Mouse (Mus musculus) forebrain, embryonic 12.5 days (tissue): ENCODE results near the gene Tnfrsf21. TPM values are rescaled to one million over a fixed set of nuclear protein-coding genes. Genes with fewer than 3 reads are reported as not detected.
A peak's percentile ranks its signal among the peaks of the same experiment; 100 is the strongest.

Experiments
- ATAC-seq: fragments of 200-750 bp; cut with Nextera tagmentation; 2 replicates; pipeline ENCODE4 v1.8.0; 2017; ENCODE audit warnings: moderate TSS enrichment; ENCODE audit not compliant: low FRiP score
- H3K27ac ChIP-seq: fragments of 300-500 bp; sonication (generic); 2 replicates; pipeline ENCODE4 v1.5.1; 2016; ENCODE audit warnings: mild to moderate bottlenecking
- H3K27me3 ChIP-seq: fragments of 300-500 bp; sonication (generic); 2 replicates; pipeline ENCODE4 v1.6.1; 2016; ENCODE audit warnings: mild to moderate bottlenecking
- H3K36me3 ChIP-seq: fragments of 300-500 bp; sonication (generic); replicated peaks from 2 replicates; pipeline ENCODE4 v1.6.1; 2016; ENCODE audit warnings: mild to moderate bottlenecking
- H3K4me1 ChIP-seq: fragments of 300-500 bp; sonication (generic); 2 replicates; pipeline ENCODE4 v1.6.1; 2016
- H3K4me2 ChIP-seq: fragments of 300-500 bp; sonication (generic); 2 replicates; pipeline ENCODE4 v1.6.1; 2016; ENCODE audit warnings: mild to moderate bottlenecking, moderate library complexity
- H3K4me3 ChIP-seq: fragments of 300-500 bp; sonication (generic); replicated peaks from 2 replicates; pipeline ENCODE4 v1.5.1; 2016; ENCODE audit warnings: mild to moderate bottlenecking
- H3K9ac ChIP-seq: fragments of 300-500 bp; sonication (generic); 2 replicates; pipeline ENCODE4 v1.6.1; 2016; ENCODE audit warnings: mild to moderate bottlenecking
- H3K9me3 ChIP-seq: fragments of 300-500 bp; sonication (generic); 2 replicates; pipeline ENCODE4 v1.6.1; 2016
- WGBS: fragments of 180-500 bp; shearing (Covaris S2); methylation state at CpG from one replicate; pipeline ENCODE4 v1.1.7; 2016; 5-methylcytosine and 5-hydroxymethylcytosine counted together
- polyA plus RNA-seq: library from polyadenylated mRNA; unstranded; fragments of >200 nt; fragmentation: Nextera tagmentation; extraction: Ambion mirVana; gene quantifications from 2 replicates; pipeline ENCODE4 v1.2.1, GENCODE M21; 2016

The Tnfrsf21 gene
- polyA plus RNA-seq, 1 experiment from 2014 or later: 39.0 TPM

GRCm38 (mm10) chr17:43092280-43092995, 76.1 kb downstream of the Tnfrsf21 start:
- ATAC-seq: no peak
- WGBS: 65% methylated on average over 8 of the region's 8 CpGs

GRCm38 (mm10) chr17:43094285-43094684, 77.9 kb downstream of the Tnfrsf21 start:
- no peaks in the 10 kb centered on the region for H3K9me3 ChIP-seq
- no peak overlapping the region for H3K9ac ChIP-seq
- 30% methylated on average over 2 of the region's 2 CpGs for WGBS
- peaks cover 4% of the 10 kb centered on the region for H3K36me3 ChIP-seq
- ATAC-seq: no peak
- no peak overlapping the region for H3K4me2 ChIP-seq
- no peak overlapping the region for H3K4me3 ChIP-seq
- H3K27ac ChIP-seq: no peak overlapping the region
- H3K4me1 ChIP-seq: no peaks in the 10 kb centered on the region
- no peaks in the 10 kb centered on the region for H3K27me3 ChIP-seq

More at GRCm38 (mm10) chr17:43092280-43092995, 76.1 kb downstream of the Tnfrsf21 start:
- H3K4me3 ChIP-seq: no peak overlapping the region
- H3K4me2 ChIP-seq: no peak overlapping the region
- H3K36me3 ChIP-seq: peaks cover 15% of the 10 kb centered on the region
- no peaks in the 10 kb centered on the region for H3K27me3 ChIP-seq
- no peaks in the 10 kb centered on the region for H3K4me1 ChIP-seq
- H3K9me3 ChIP-seq: no peaks in the 10 kb centered on the region
- H3K9ac ChIP-seq: no peak overlapping the region
- H3K27ac ChIP-seq: no peak overlapping the region

- 79% methylated on average over 4 of the region's 4 CpGs for WGBS
- no peaks in the 10 kb centered on the region for H3K36me3 ChIP-seq
- H3K4me2 ChIP-seq: no peak overlapping the region
- no peaks in the 10 kb centered on the region for H3K4me1 ChIP-seq
- H3K9ac ChIP-seq: no peak overlapping the region
- H3K9me3 ChIP-seq: no peaks in the 10 kb centered on the region
- no peak overlapping the region for H3K27ac ChIP-seq
- H3K4me3 ChIP-seq: no peak overlapping the region
- no peak for ATAC-seq
- H3K27me3 ChIP-seq: no peaks in the 10 kb centered on the region
Measured at GRCm38 (mm10) chr17:43097101-43097688, 80.8 kb downstream of the Tnfrsf21 start.

GRCm38 (mm10) chr17:43106108-43106507, 89.8 kb downstream of the Tnfrsf21 start:
- no peak for ATAC-seq
- Histone ChIP-seq H3K27ac (no peak overlapping the region), H3K27me3 (no peaks in the 10 kb centered on the region), H3K36me3 (no peaks in the 10 kb centered on the region), H3K4me2 (no peak overlapping the region), H3K4me1 (no peaks in the 10 kb centered on the region), H3K9ac (no peak overlapping the region), H3K9me3 (no peaks in the 10 kb centered on the region), H3K4me3 (no peak overlapping the region)
- 62% methylated on average over 3 of the region's 3 CpGs for WGBS

GRCm38 (mm10) chr17:43107338-43107737, 91.0 kb downstream of the Tnfrsf21 start:
- 92% methylated on average over 5 of the region's 5 CpGs for WGBS
- no peak overlapping the region for H3K27ac ChIP-seq
- no peak for ATAC-seq
- no peaks in the 10 kb centered on the region for H3K9me3 ChIP-seq
- no peaks in the 10 kb centered on the region for H3K4me1 ChIP-seq
- no peak overlapping the region for H3K4me2 ChIP-seq
- H3K9ac ChIP-seq: no peak overlapping the region
- H3K27me3 ChIP-seq: no peaks in the 10 kb centered on the region
- no peak overlapping the region for H3K4me3 ChIP-seq
- H3K36me3 ChIP-seq: no peaks in the 10 kb centered on the region

GRCm38 (mm10) chr17:43109501-43109900, 93.1 kb downstream of the Tnfrsf21 start:
- Histone ChIP-seq H3K36me3 (no peaks in the 10 kb centered on the region), H3K4me2 (no peak overlapping the region), H3K4me1 (no peaks in the 10 kb centered on the region; the same call in 1 of the 2 replicates), H3K9ac (no peak overlapping the region), H3K4me3 (no peak overlapping the region), H3K27me3 (no peaks in the 10 kb centered on the region), H3K27ac (no peak overlapping the region), H3K9me3 (no peaks in the 10 kb centered on the region)
- ATAC-seq: no peak
- WGBS: 90% methylated on average over 4 of the region's 4 CpGs

GRCm38 (mm10) chr17:43110168-43110885, 94.0 kb downstream of the Tnfrsf21 start:
- no peak overlapping the region for H3K9ac ChIP-seq
- ATAC-seq: no peak
- H3K36me3 ChIP-seq: no peaks in the 10 kb centered on the region
- H3K4me2 ChIP-seq: no peak overlapping the region
- H3K27ac ChIP-seq: no peak overlapping the region
- H3K4me1 ChIP-seq: no peaks in the 10 kb centered on the region; the same call in 1 of the 2 replicates
- 60% methylated on average over 9 of the region's 9 CpGs for WGBS
- H3K9me3 ChIP-seq: no peaks in the 10 kb centered on the region
- no peaks in the 10 kb centered on the region for H3K27me3 ChIP-seq
- no peak overlapping the region for H3K4me3 ChIP-seq

GRCm38 (mm10) chr17:43113391-43113984, 97.1 kb downstream of the Tnfrsf21 start:
- Histone ChIP-seq H3K27me3 (no peaks in the 10 kb centered on the region), H3K27ac (no peak overlapping the region), H3K9me3 (no peaks in the 10 kb centered on the region), H3K4me2 (no peak overlapping the region), H3K36me3 (no peaks in the 10 kb centered on the region), H3K4me1 (no peaks in the 10 kb centered on the region; the same call in 1 of the 2 replicates), H3K9ac (no peak overlapping the region), H3K4me3 (no peak overlapping the region)
- 71% methylated on average over 9 of the region's 9 CpGs for WGBS
- ATAC-seq: no peak

- Histone ChIP-seq H3K36me3 (no peaks in the 10 kb centered on the region), H3K9me3 (no peaks in the 10 kb centered on the region), H3K4me2 (no peak overlapping the region), H3K9ac (no peak overlapping the region), H3K4me3 (no peak overlapping the region), H3K27me3 (no peaks in the 10 kb centered on the region), H3K27ac (no peak overlapping the region), H3K4me1 (no peaks in the 10 kb centered on the region; the same call in 1 of the 2 replicates)
- ATAC-seq: 0 out of 2 replicates have a peak, but pooled peaks have one; percentile 46
- 88% methylated on average over 8 of the region's 8 CpGs for WGBS
Measured at GRCm38 (mm10) chr17:43114086-43114581, 97.8 kb downstream of the Tnfrsf21 start.

- 94% methylated on average over 6 of the region's 6 CpGs for WGBS
- Histone ChIP-seq H3K4me3 (no peak overlapping the region), H3K9ac (no peak overlapping the region), H3K27me3 (no peaks in the 10 kb centered on the region), H3K4me2 (no peak overlapping the region), H3K36me3 (no peaks in the 10 kb centered on the region), H3K9me3 (no peaks in the 10 kb centered on the region), H3K27ac (no peak overlapping the region), H3K4me1 (no peaks in the 10 kb centered on the region; the same call in 1 of the 2 replicates)
- no peak for ATAC-seq
Measured at GRCm38 (mm10) chr17:43114926-43115325, 98.6 kb downstream of the Tnfrsf21 start.

- WGBS: 92% methylated on average over 10 of the region's 10 CpGs
- H3K4me3 ChIP-seq: no peak overlapping the region
- no peak overlapping the region for H3K27ac ChIP-seq
- no peak overlapping the region for H3K9ac ChIP-seq
- H3K4me1 ChIP-seq: no peaks in the 10 kb centered on the region; the same call in 1 of the 2 replicates
- no peak for ATAC-seq
- H3K36me3 ChIP-seq: no peaks in the 10 kb centered on the region
- no peak overlapping the region for H3K4me2 ChIP-seq
- H3K9me3 ChIP-seq: no peaks in the 10 kb centered on the region
- no peaks in the 10 kb centered on the region for H3K27me3 ChIP-seq
Measured at GRCm38 (mm10) chr17:43116748-43117147, 100.4 kb downstream of the Tnfrsf21 start.

GRCm38 (mm10) chr17:43119446-43119845, 103.1 kb downstream of the Tnfrsf21 start:
- Histone ChIP-seq H3K27me3 (no peaks in the 10 kb centered on the region), H3K27ac (no peak overlapping the region), H3K4me2 (no peak overlapping the region), H3K9me3 (no peaks in the 10 kb centered on the region), H3K9ac (no peak overlapping the region), H3K36me3 (no peaks in the 10 kb centered on the region), H3K4me1 (no peaks in the 10 kb centered on the region), H3K4me3 (no peak overlapping the region)
- WGBS: 89% methylated on average over 12 of the region's 12 CpGs
- ATAC-seq: no peak
